Mouse (Mus musculus) MEL (cell line): Measurements from ENCODE around the gene Ceacam19. TPM values are rescaled to one million over a fixed set of nuclear protein-coding genes. Genes with fewer than 3 reads are reported as not detected.

Experiments used
- DNase-seq: peaks from one replicate; pipeline ENCODE4 v3.0.0; 2011; ENCODE audit warnings: low read depth, low spot score
- H3K27ac ChIP-seq: 2 replicates; pipeline ENCODE4 v1.5.1; 2012; ENCODE audit warnings: low read depth, mild to moderate bottlenecking, control low read depth, low read length, moderate library complexity; ENCODE audit not compliant: control insufficient read depth
- H3K27me3 ChIP-seq, 2 experiments: fragments of 150-350 bp in 1 of 2; sonication (generic) in 1 of 2; 2 replicates each; pipeline ENCODE4 v1.6.1; 2012; ENCODE audit warnings: low read length in 2 of 2, mild to moderate bottlenecking in 2 of 2, improper control_type of control experiment in 1 of 2, moderate library complexity in 1 of 2; ENCODE audit not compliant: insufficient read depth in 2 of 2, control insufficient read depth in 1 of 2
- H3K36me3 ChIP-seq, 2 experiments: 2 replicates each; pipeline ENCODE4 v1.6.1; 2012 to 2014; ENCODE audit warnings: low read length in 2 of 2, improper control_type of control experiment in 1 of 2, inconsistent platforms in 1 of 2, mild to moderate bottlenecking in 1 of 2; ENCODE audit not compliant: insufficient read depth in 2 of 2, control insufficient read depth in 1 of 2
- H3K4me1 ChIP-seq, 2 experiments: fragments of 150-350 bp in 1 of 2; sonication (generic) in 1 of 2; 2 replicates each; pipeline ENCODE4 v1.6.1; 2012; ENCODE audit warnings: low read length in 2 of 2, improper control_type of control experiment in 1 of 2, mild to moderate bottlenecking in 1 of 2; ENCODE audit not compliant: insufficient read depth in 2 of 2, control insufficient read depth in 1 of 2
- H3K4me3 ChIP-seq, 2 experiments: fragments of 150-350 bp in 1 of 2; sonication (generic) in 1 of 2; 2 replicates each; pipeline ENCODE4 v1.5.1; 2012; ENCODE audit warnings: low read depth in 2 of 2, low read length in 2 of 2, mild to moderate bottlenecking in 2 of 2, moderate library complexity in 2 of 2, control low read depth in 1 of 2, improper control_type of control experiment in 1 of 2; ENCODE audit not compliant: control insufficient read depth in 1 of 2, insufficient read depth in 1 of 2
- H3K79me2 ChIP-seq: 2 replicates; pipeline ENCODE4 v1.6.1; 2012; ENCODE audit warnings: mild to moderate bottlenecking, low read length, moderate library complexity; ENCODE audit not compliant: control insufficient read depth, poor library complexity, insufficient read depth
- H3K9ac ChIP-seq: 2 replicates; pipeline ENCODE4 v1.6.1; 2012; ENCODE audit warnings: low read depth, mild to moderate bottlenecking, control low read depth, low read length, moderate library complexity; ENCODE audit not compliant: control insufficient read depth, poor library complexity, severe bottlenecking
- H3K9me3 ChIP-seq: fragments of 150-350 bp; sonication (generic); replicated peaks from 2 replicates; pipeline ENCODE4 v1.6.1; 2012; ENCODE audit warnings: mild to moderate bottlenecking, low read length, improper control_type of control experiment, moderate library complexity; ENCODE audit not compliant: insufficient read depth
- CTCF ChIP-seq, 3 experiments: IDR thresholded peaks in 2 of 3; conservative IDR thresholded peaks in 1 of 3; 2 replicates each; pipeline ENCODE4 v1.5.1; 2011 to 2012; ENCODE audit warnings: low read length in 3 of 3, low read depth in 2 of 3, mild to moderate bottlenecking in 2 of 3, improper control_type of control experiment in 1 of 3, inconsistent platforms in 1 of 3, mixed read lengths in 1 of 3, moderate library complexity in 1 of 3; ENCODE audit not compliant: control insufficient read depth in 1 of 3, insufficient read depth in 1 of 3, poor library complexity in 1 of 3, severe bottlenecking in 1 of 3
- ELF1 ChIP-seq: IDR thresholded peaks from 2 replicates; pipeline ENCODE4 v1.6.1; 2014; ENCODE audit warnings: low read depth, mild to moderate bottlenecking, inconsistent platforms, low read length, improper control_type of control experiment, moderate library complexity
- GABPA ChIP-seq: IDR thresholded peaks from 2 replicates; pipeline ENCODE4 v1.6.1; 2012; ENCODE audit warnings: low read depth, mild to moderate bottlenecking, inconsistent platforms, low read length, improper control_type of control experiment, moderate library complexity
- GATA1 ChIP-seq: IDR thresholded peaks from 2 replicates; pipeline ENCODE4 v1.6.1; 2011; ENCODE audit warnings: low read depth, low read length, improper control_type of control experiment
- JUND ChIP-seq: IDR thresholded peaks from 2 replicates; pipeline ENCODE4 v1.6.1; 2011; ENCODE audit warnings: low read depth, mild to moderate bottlenecking, improper control_type of control experiment, low read length
- KAT2A ChIP-seq: conservative IDR thresholded peaks from 2 replicates; pipeline ENCODE4 v1.6.1; 2012; ENCODE audit warnings: low read depth, low read length, improper control_type of control experiment, inconsistent platforms
- MAFK ChIP-seq: IDR thresholded peaks from 2 replicates; pipeline ENCODE4 v1.6.1; 2011; ENCODE audit warnings: low read depth, mild to moderate bottlenecking, low read length, improper control_type of control experiment, borderline replicate concordance
- MAX ChIP-seq: IDR thresholded peaks from 2 replicates; pipeline ENCODE4 v1.6.1; 2011; ENCODE audit warnings: low read length, improper control_type of control experiment
- MYB ChIP-seq: IDR thresholded peaks from 2 replicates; pipeline ENCODE4 v1.6.1; 2011; ENCODE audit warnings: mild to moderate bottlenecking, low read depth, low read length, improper control_type of control experiment
- POLR2A ChIP-seq, 2 experiments: IDR thresholded peaks; 2 replicates each; pipeline ENCODE4 v1.6.1; 2011 to 2012; ENCODE audit warnings: low read length in 2 of 2, mild to moderate bottlenecking in 2 of 2, control low read depth in 1 of 2, improper control_type of control experiment in 1 of 2, low read depth in 1 of 2, moderate library complexity in 1 of 2; ENCODE audit not compliant: control insufficient read depth in 1 of 2, insufficient read depth in 1 of 2, poor library complexity in 1 of 2
- POLR2AphosphoS2 ChIP-seq: IDR thresholded peaks from 2 replicates; pipeline ENCODE4 v1.6.1; 2011; ENCODE audit warnings: low read length, improper control_type of control experiment
- POLR2AphosphoS5 ChIP-seq: IDR thresholded peaks from 2 replicates; pipeline ENCODE4 v1.6.1; 2012; ENCODE audit warnings: low read depth, borderline replicate concordance, mild to moderate bottlenecking, inconsistent platforms, low read length, moderate library complexity, mixed read lengths
- RAD21 ChIP-seq: IDR thresholded peaks from 2 replicates; pipeline ENCODE4 v1.6.1; 2011; ENCODE audit warnings: mild to moderate bottlenecking, low read depth, low read length, improper control_type of control experiment
- RCOR1 ChIP-seq: IDR thresholded peaks from 2 replicates; pipeline ENCODE4 v1.6.1; 2012; ENCODE audit warnings: low read depth, mild to moderate bottlenecking, inconsistent platforms, low read length, improper control_type of control experiment
- SIN3A ChIP-seq: IDR thresholded peaks from 2 replicates; pipeline ENCODE4 v1.6.1; 2012; ENCODE audit warnings: low read length, improper control_type of control experiment, inconsistent platforms
- SMC3 ChIP-seq: IDR thresholded peaks from 2 replicates; pipeline ENCODE4 v1.6.1; 2011; ENCODE audit warnings: low read depth, low read length, improper control_type of control experiment
- USF1 ChIP-seq: IDR thresholded peaks from 2 replicates; pipeline ENCODE4 v1.6.1; 2014; ENCODE audit warnings: low read depth, mild to moderate bottlenecking, inconsistent platforms, low read length, improper control_type of control experiment, moderate library complexity
- USF2 ChIP-seq, 2 experiments: IDR thresholded peaks; 2 replicates each; pipeline ENCODE4 v1.6.1; 2011 to 2012; ENCODE audit warnings: improper control_type of control experiment in 2 of 2, low read length in 2 of 2, borderline replicate concordance in 1 of 2, inconsistent platforms in 1 of 2, low read depth in 1 of 2, mild to moderate bottlenecking in 1 of 2; ENCODE audit not compliant: insufficient read depth in 1 of 2
- ZC3H11A ChIP-seq: IDR thresholded peaks from 2 replicates; pipeline ENCODE4 v1.6.1; 2012; ENCODE audit warnings: low read depth, mild to moderate bottlenecking, inconsistent platforms, low read length, improper control_type of control experiment
- polyA plus RNA-seq, 2 experiments: library from polyadenylated mRNA; stranded (reverse) in 1 of 2; unstranded in 1 of 2; fragments of >175 nt in 1 of 2; fragments of >200 nt in 1 of 2; gene quantifications; 2 replicates each; pipeline versions ENCODE4 v1.2.1 to v1.2.4; 2012; ENCODE audit warnings: low replicate concordance in 2 of 2, low read depth in 1 of 2; ENCODE audit not compliant: insufficient read length in 2 of 2, insufficient read depth in 1 of 2, missing spikeins in 1 of 2
- total RNA-seq: library from RNA; depleted of rRNA; stranded (reverse); fragments of 300-350 nt; gene quantifications from 2 replicates; pipeline ENCODE4 v1.2.3, GENCODE M21; 2012

The Ceacam19 gene
- total and polyA plus RNA-seq, 3 experiments, result 0.03 to 0.04 TPM; not detected in 1

GRCm38 (mm10) chr7:19840371-19840770, 47.4 kb downstream of the Ceacam19 start:
- Histone ChIP-seq H3K27ac (no peak overlapping the region), H3K9ac (no peak overlapping the region), H3K27me3 (no peaks in the 10 kb centered on the region), H3K4me3 (no peak overlapping the region), H3K36me3 (no peaks in the 10 kb centered on the region), H3K9me3 (no peaks in the 10 kb centered on the region), H3K79me2 (no peaks in the 10 kb centered on the region), H3K4me1 (no peaks in the 10 kb centered on the region; a peak in 1 of 4 replicates)
- TF ChIP-seq MYB (no peak), ZC3H11A (no peak), MAX (no peak), GABPA (no peak), GATA1 (no peak), USF1 (no peak), CTCF (IDR thresholded peaks at IDR 0.05 in 2 of 3, conservative IDR thresholded peaks at IDR 0.05 in 1 of 3; ENCODE audit: control insufficient read depth in 1 of 3, insufficient read depth in 1 of 3, low read depth in 2 of 3, low read length in 3 of 3, poor library complexity in 1 of 3, severe bottlenecking in 1 of 3) (no peak), POLR2A (IDR thresholded peaks at IDR 0.05; ENCODE audit: control insufficient read depth in 1 of 2, insufficient read depth in 1 of 2, low read depth in 1 of 2, low read length in 2 of 2, poor library complexity in 1 of 2) (no peak), RAD21 (no peak), SMC3 (no peak), RCOR1 (no peak), ELF1 (no peak), MAFK (no peak), JUND (no peak), USF2 (IDR thresholded peaks at IDR 0.05; ENCODE audit: borderline replicate concordance in 1 of 2, insufficient read depth in 1 of 2, low read depth in 1 of 2, low read length in 2 of 2) (no peak)
- no peak for DNase-seq

- Histone ChIP-seq H3K79me2 (no peaks in the 10 kb centered on the region), H3K27ac (no peak overlapping the region)
- TF ChIP-seq ZC3H11A (no peak), USF1 (no peak), POLR2AphosphoS5 (no peak), MAX (no peak), POLR2AphosphoS2 (no peak), KAT2A (no peak), MAFK (no peak), CTCF (IDR thresholded peaks at IDR 0.05 in 2 of 3, conservative IDR thresholded peaks at IDR 0.05 in 1 of 3; ENCODE audit: control insufficient read depth in 1 of 3, insufficient read depth in 1 of 3, low read depth in 2 of 3, low read length in 3 of 3, poor library complexity in 1 of 3, severe bottlenecking in 1 of 3) (no peak), SIN3A (no peak)
These were observed 50.9 kb downstream of the Ceacam19 start for GRCm38 (mm10) chr7:19836843-19837242.

More at GRCm38 (mm10) chr7:19836843-19837242, 50.9 kb downstream of the Ceacam19 start:
- DNase-seq, result no peak
- H3K27me3 ChIP-seq, result no peaks in the 10 kb centered on the region
- no peaks in the 10 kb centered on the region; a peak in 1 of 4 replicates for H3K4me1 ChIP-seq
- no peak overlapping the region for H3K9ac ChIP-seq
- no peak overlapping the region for H3K4me3 ChIP-seq
- no peaks in the 10 kb centered on the region for H3K9me3 ChIP-seq
- no peaks in the 10 kb centered on the region for H3K36me3 ChIP-seq
